Mouse (Mus musculus) hindbrain, postnatal 0 days (tissue): Measurements from ENCODE around the gene Igll1. TPM values are rescaled to one million over a fixed set of nuclear protein-coding genes. Genes with fewer than 3 reads are reported as not detected.
"Not testable (repeated sequence)": the region's sequence is repeated elsewhere in the genome, so short reads cannot be mapped to it uniquely, and the experiment has no call there.

ENCODE experiments used
- ATAC-seq: fragments of 200-750 bp; cut with Nextera tagmentation; 2 replicates; pipeline ENCODE4 v1.8.0; 2017; ENCODE audit warnings: mild to moderate bottlenecking, moderate TSS enrichment, moderate library complexity
- DNase-seq: peaks from one replicate; pipeline ENCODE4 v3.0.0-alpha.2; 2015; ENCODE audit warnings: low spot score
- H3K27ac ChIP-seq: fragments of 300-500 bp; sonication (generic); 2 replicates; pipeline ENCODE4 v1.5.1; 2014; ENCODE audit warnings: mild to moderate bottlenecking
- H3K27me3 ChIP-seq: fragments of 300-500 bp; sonication (generic); 2 replicates; pipeline ENCODE4 v1.6.1; 2014; ENCODE audit warnings: low read length, mixed read lengths; ENCODE audit not compliant: insufficient read depth
- H3K36me3 ChIP-seq: fragments of 300-500 bp; sonication (generic); 2 replicates; pipeline ENCODE4 v1.6.1; 2014; ENCODE audit warnings: low read length, mixed read lengths; ENCODE audit not compliant: insufficient read depth
- H3K4me1 ChIP-seq: fragments of 300-500 bp; sonication (generic); 2 replicates; pipeline ENCODE4 v1.6.1; 2014; ENCODE audit warnings: antibody characterized with exemption, low read length, mixed read lengths; ENCODE audit not compliant: insufficient read depth
- H3K4me2 ChIP-seq: fragments of 300-500 bp; sonication (generic); 2 replicates; pipeline ENCODE4 v1.6.1; 2014; ENCODE audit warnings: low read depth, mild to moderate bottlenecking, low read length, moderate library complexity, mixed read lengths
- H3K4me3 ChIP-seq: fragments of 300-500 bp; sonication (generic); 2 replicates; pipeline ENCODE4 v1.5.1; 2014; ENCODE audit warnings: low read length
- H3K9ac ChIP-seq: fragments of 300-500 bp; sonication (generic); replicated peaks from 2 replicates; pipeline ENCODE4 v1.6.1; 2014; ENCODE audit warnings: mild to moderate bottlenecking, low read length, moderate library complexity, mixed read lengths
- H3K9me3 ChIP-seq: fragments of 300-500 bp; sonication (generic); 2 replicates; pipeline ENCODE4 v1.6.1; 2016; ENCODE audit warnings: low read length, mixed read lengths
- CTCF ChIP-seq: IDR thresholded peaks from 2 replicates; pipeline ENCODE4 v1.5.1; 2016; ENCODE audit warnings: antibody characterized with exemption, control low read depth, low read depth
- WGBS: fragments of 180-500 bp; shearing (Covaris S2); extraction: QIAGEN DNeasy Blood & Tissue Kit; methylation state at CpG from one replicate; pipeline ENCODE4 v1.1.7; 2014; 5-methylcytosine and 5-hydroxymethylcytosine counted together
- polyA plus RNA-seq: library from polyadenylated mRNA; unstranded; fragments of >200 nt; fragmentation: Nextera tagmentation; extraction: Ambion mirVana; gene quantifications from 2 replicates; pipeline ENCODE4 v1.2.1, GENCODE M21; 2015
- total RNA-seq: library from RNA; depleted of rRNA; stranded (reverse); fragments of >200 nt; gene quantifications from 2 replicates; pipeline ENCODE4 v1.2.3, GENCODE M21; 2014

Igll1 gene
- total and polyA plus RNA-seq, 2 experiments from 2014 or later: not detected

- Histone ChIP-seq H3K4me3 (peak within 1 kb of the TSS; percentile 83), H3K9me3 (no peaks in the 10 kb centered on the region), H3K27me3 (no peaks in the 10 kb centered on the region), H3K4me1 (no peaks in the 10 kb centered on the region), H3K27ac (peak within 1 kb of the TSS; percentile 91), H3K4me2 (peak within 1 kb of the TSS; percentile 59), H3K9ac (peak within 1 kb of the TSS; percentile 93), H3K36me3 (peaks cover 5% of the 10 kb centered on the region; the same call in 1 of the 2 replicates)
- ATAC-seq: peak; percentile 98
- peak; percentile 58 for TF ChIP-seq CTCF
- DNase-seq: peak; percentile 97
- WGBS: under 1% methylated on average over 46 of the region's 49 CpGs
Measured at GRCm38 (mm10) chr16:16870617-16871331, 7.0 kb upstream of the Igll1 start, which contains the start of the genes Top3b and Vpreb1. TSS of gene Top3b (plus strand) at chr16:16870736. TSS of gene Vpreb1 (minus strand) at chr16:16870843.

- H3K9me3 ChIP-seq: no peaks in the 10 kb centered on the region
- peak overlapping the region; percentile 59 for H3K4me2 ChIP-seq
- peak overlapping the region; percentile 91 for H3K27ac ChIP-seq
- no peak for TF ChIP-seq CTCF
- DNase-seq (no peak), ATAC-seq (peak; percentile 63)
- H3K4me1 ChIP-seq: no peaks in the 10 kb centered on the region
- H3K9ac ChIP-seq: peak overlapping the region; percentile 93; the same call in 1 of the 2 replicates
- H3K27me3 ChIP-seq: no peaks in the 10 kb centered on the region
- peaks cover 4% of the 10 kb centered on the region; the same call in 1 of the 2 replicates for H3K36me3 ChIP-seq
- WGBS: 36% methylated on average over 7 of the region's 7 CpGs
- peak overlapping the region; percentile 83 for H3K4me3 ChIP-seq
Measured at GRCm38 (mm10) chr16:16870241-16870616, 6.4 kb upstream of the Igll1 start.

GRCm38 (mm10) chr16:16865696-16866561, 2.1 kb upstream of the Igll1 start:
- H3K9ac ChIP-seq: no peak overlapping the region

GRCm38 (mm10) chr16:16865217-16865616, 1.4 kb upstream of the Igll1 start:
- Histone ChIP-seq H3K27me3 (no peaks in the 10 kb centered on the region), H3K9ac (no peak overlapping the region), H3K36me3 (no peaks in the 10 kb centered on the region), H3K4me1 (no peaks in the 10 kb centered on the region), H3K4me3 (no peak overlapping the region), H3K4me2 (no peak overlapping the region), H3K9me3 (no peaks in the 10 kb centered on the region), H3K27ac (no peak overlapping the region)
- no peak for ATAC-seq
- DNase-seq: no peak
- TF ChIP-seq CTCF: no peak

More at GRCm38 (mm10) chr16:16865696-16866561, 2.1 kb upstream of the Igll1 start:
- DNase-seq (no peak), ATAC-seq (no peak)
- Histone ChIP-seq H3K4me3 (no peak overlapping the region), H3K36me3 (no peaks in the 10 kb centered on the region), H3K27ac (no peak overlapping the region), H3K4me2 (no peak overlapping the region), H3K9me3 (no peaks in the 10 kb centered on the region), H3K4me1 (no peaks in the 10 kb centered on the region), H3K27me3 (no peaks in the 10 kb centered on the region)
- TF ChIP-seq CTCF: no peak
- WGBS: 54% methylated on average over 5 of the region's 5 CpGs

GRCm38 (mm10) chr16:16862288-16862687, 1.5 kb downstream of the Igll1 start:
- DNase-seq (no peak), ATAC-seq (no peak)
- 74% methylated on average over 3 of the region's 3 CpGs for WGBS

GRCm38 (mm10) chr16:16856731-16857476, 6.9 kb downstream of the Igll1 start:
- Histone ChIP-seq H3K27ac (no peak overlapping the region), H3K4me3 (no peak overlapping the region), H3K9ac (no peak overlapping the region), H3K36me3 (no peaks in the 10 kb centered on the region), H3K4me1 (no peaks in the 10 kb centered on the region), H3K9me3 (no peaks in the 10 kb centered on the region), H3K4me2 (no peak overlapping the region), H3K27me3 (no peaks in the 10 kb centered on the region)
- no peak for ATAC-seq
- no peak for DNase-seq
- TF ChIP-seq CTCF: no peak
- WGBS: 78% methylated on average over 13 of the region's 13 CpGs

More at GRCm38 (mm10) chr16:16862288-16862687, 1.5 kb downstream of the Igll1 start:
- no peak overlapping the region for H3K4me2 ChIP-seq
- H3K27ac ChIP-seq: no peak overlapping the region
- TF ChIP-seq CTCF: no peak
- H3K4me3 ChIP-seq: no peak overlapping the region
- no peaks in the 10 kb centered on the region for H3K4me1 ChIP-seq
- H3K27me3 ChIP-seq: no peaks in the 10 kb centered on the region
- no peaks in the 10 kb centered on the region for H3K36me3 ChIP-seq
- H3K9me3 ChIP-seq: no peaks in the 10 kb centered on the region
- no peak overlapping the region for H3K9ac ChIP-seq

- H3K4me2 ChIP-seq, H3K4me3 ChIP-seq, H3K9me3 ChIP-seq, H3K4me1 ChIP-seq, H3K9ac ChIP-seq, ATAC-seq, H3K27ac ChIP-seq, DNase-seq, H3K36me3 ChIP-seq, H3K27me3 ChIP-seq: not testable (repeated sequence)
- WGBS: 84% methylated on average over 9 of the region's 9 CpGs
Measured at GRCm38 (mm10) chr16:16856054-16856453, 7.7 kb downstream of the Igll1 start.
